Comparison of ENCODE assay signal across 11 mouse cellular contexts in genomic region chr11:116127986-116128385, GRCm38 (mm10). TPM values are rescaled to one million over a fixed set of nuclear protein-coding genes. Genes with fewer than 3 reads are reported as not detected.
DNase-seq lines count a peak whose midpoint lies in the region; ATAC-seq and TF ChIP-seq lines count a peak whose summit lies in the region.
"Had no signal": no experiment of that assay in that cellular context is flagged by ENCODE, and none has a peak within 500 bp of the region (broad histone marks: within the 10 kb centered on the region; RNA-seq: fewer than 3 reads in every experiment).

No protein-coding gene starts in this region.

- no peaks in the 10 kb centered on the region for H3K36me3 ChIP-seq in heart, adult 2 months (ENCODE audit: control insufficient read depth, insufficient read depth, low read length)
- peaks cover 32% of the 10 kb centered on the region for H3K36me3 ChIP-seq in lung, embryonic 15.5 days
- H3K36me3 ChIP-seq in embryonic facial prominence, embryonic 15.5 days: peaks cover 25% of the 10 kb centered on the region
- peaks cover 43% of the 10 kb centered on the region for H3K36me3 ChIP-seq in liver, embryonic 12.5 days

- peak overlapping the region; percentile 40; the same call in 1 of the 2 replicates for H3K4me2 ChIP-seq in lung, embryonic 15.5 days
- no peak overlapping the region for H3K4me2 ChIP-seq in embryonic facial prominence, embryonic 15.5 days (replicated peaks)
- H3K4me2 ChIP-seq in liver, embryonic 12.5 days: no peak overlapping the region

- no peak for TF ChIP-seq CTCF in heart, adult 2 months (IDR thresholded peaks at IDR 0.05)

- DNase-seq in heart, adult 2 months: no peak
- DNase-seq in heart, adult 9 months (ENCODE audit: low spot score in 2 of 2): no peak
- no peak for DNase-seq in lung, postnatal 14 days
- DNase-seq in urinary bladder, postnatal 25 days (ENCODE audit: low spot score): no peak
- DNase-seq: thymus, postnatal 14 days had no signal

- H3K27ac ChIP-seq in heart, adult 2 months: peak overlapping the region; percentile 20; the same call in 1 of the 2 replicates
- H3K27ac ChIP-seq in lung, embryonic 15.5 days: peak overlapping the region; percentile 63
- H3K27ac ChIP-seq in embryonic facial prominence, embryonic 15.5 days (replicated peaks): peak overlapping the region; percentile 39; the same call in 1 of the 2 replicates
- H3K27ac ChIP-seq in liver, embryonic 12.5 days: 0 out of 2 replicates have a peak overlapping the region, but pooled peaks have one; percentile 21

- no peak for TF ChIP-seq EP300 in heart, adult 2 months (IDR thresholded peaks at IDR 0.05; ENCODE audit: insufficient read depth, low read depth, low read length)

- no peak for TF ChIP-seq POLR2A in heart, adult 2 months (IDR thresholded peaks at IDR 0.05; ENCODE audit: insufficient read depth, low read depth, low read length)

- H3K9me3 ChIP-seq in lung, embryonic 15.5 days: no peaks in the 10 kb centered on the region
- no peaks in the 10 kb centered on the region for H3K9me3 ChIP-seq in embryonic facial prominence, embryonic 15.5 days (replicated peaks)
- no peaks in the 10 kb centered on the region for H3K9me3 ChIP-seq in liver, embryonic 12.5 days (replicated peaks)

- 0 out of 2 replicates have a peak overlapping the region, but pooled peaks have one; percentile 15 for H3K9ac ChIP-seq in heart, adult 2 months (ENCODE audit: low read depth, low read length)
- H3K9ac ChIP-seq in lung, embryonic 15.5 days: peak overlapping the region; percentile 19; the same call in 1 of the 2 replicates
- H3K9ac ChIP-seq in embryonic facial prominence, embryonic 15.5 days: no peak overlapping the region
- H3K9ac ChIP-seq in liver, embryonic 12.5 days: no peak overlapping the region

- WGBS in heart, adult 2 months: 74% methylated on average over 9 of the region's 9 CpGs
- 69% methylated on average over 9 of the region's 9 CpGs for WGBS in lung, embryonic 15.5 days
- WGBS in embryonic facial prominence, embryonic 15.5 days: 73% methylated on average over 9 of the region's 9 CpGs
- WGBS in liver, embryonic 12.5 days (ENCODE audit: insufficient replicate concordance): 79% methylated on average over 9 of the region's 9 CpGs

- ATAC-seq in lung, embryonic 15.5 days (ENCODE audit: borderline replicate concordance, extremely low read depth, low FRiP score, low TSS enrichment): no peak
- ATAC-seq in embryonic facial prominence, embryonic 15.5 days (ENCODE audit: insufficient number of reproducible peaks, low FRiP score, low TSS enrichment, low read depth): no peak
- ATAC-seq in liver, embryonic 12.5 days: no peak
- no peak for ATAC-seq in monocyte, adult 5-6 weeks (replicated peaks; ENCODE audit: insufficient number of reproducible peaks, low FRiP score, low TSS enrichment, poor library complexity, severe bottlenecking)

- no peaks in the 10 kb centered on the region for H3K27me3 ChIP-seq in heart, adult 2 months (ENCODE audit: control insufficient read depth, insufficient read depth, low read length)
- H3K27me3 ChIP-seq in lung, embryonic 15.5 days: no peaks in the 10 kb centered on the region
- no peaks in the 10 kb centered on the region for H3K27me3 ChIP-seq in embryonic facial prominence, embryonic 15.5 days
- no peaks in the 10 kb centered on the region for H3K27me3 ChIP-seq in liver, embryonic 12.5 days (replicated peaks)
- H3K27me3 ChIP-seq: megakaryocyte, embryonic 14.5 days had no signal

- no peak overlapping the region for H3K4me3 ChIP-seq in heart, adult 2 months
- H3K4me3 ChIP-seq in lung, embryonic 15.5 days: no peak overlapping the region
- H3K4me3 ChIP-seq in embryonic facial prominence, embryonic 15.5 days (replicated peaks): no peak overlapping the region
- no peak overlapping the region for H3K4me3 ChIP-seq in liver, embryonic 12.5 days
- H3K4me3 ChIP-seq: erythroblast, embryonic 14.5 days; megakaryocyte, embryonic 14.5 days had no signal

- intact Hi-C loops in heart, adult 2 months (cut with DNase I): no loop called here

- peaks cover 14% of the 10 kb centered on the region for H3K4me1 ChIP-seq in heart, adult 2 months (ENCODE audit: control insufficient read depth, insufficient read depth, low read length)
- peaks cover 38% of the 10 kb centered on the region for H3K4me1 ChIP-seq in lung, embryonic 15.5 days
- peaks cover 50% of the 10 kb centered on the region for H3K4me1 ChIP-seq in embryonic facial prominence, embryonic 15.5 days
- peaks cover 40% of the 10 kb centered on the region for H3K4me1 ChIP-seq in liver, embryonic 12.5 days

- no peaks in the 10 kb centered on the region for H3K79me2 ChIP-seq in heart, adult 2 months (replicated peaks; ENCODE audit: control insufficient read depth, insufficient read depth, low read length)

RNA-seq across cellular contexts. Expression of gene Trim47, which starts 1.0 kb away (rescaled TPM):
- total RNA-seq in heart, adult 2 months (2021): 10 to 100 TPM; 23.1 to 28.2 TPM
- polyA plus RNA-seq in heart, adult 2 months (2012; rRNA removed): 23.7 and 29.5 TPM in 2 replicates
- polyA plus RNA-seq in lung, embryonic 15.5 days (2015; fragmentation: Nextera tagmentation; extraction: Ambion mirVana): 24.9 and 25.9 TPM in 2 replicates
- 25.1 and 27.6 TPM in 2 replicates for polyA plus RNA-seq in embryonic facial prominence, embryonic 15.5 days (2015; fragmentation: Nextera tagmentation; extraction: Ambion mirVana)
- 6.2 TPM in 2 replicates for polyA plus RNA-seq in liver, embryonic 12.5 days (2016; fragmentation: Nextera tagmentation; extraction: Ambion mirVana)
- total RNA-seq in monocyte, adult 5-6 weeks (2017): not detected in 3 replicates

RNA-seq across cellular contexts. Expression of gene Trim65, which starts 2.9 kb away (rescaled TPM):
- total RNA-seq in heart, adult 2 months (2021): 1 to 10 TPM; 6.1 to 8.6 TPM
- polyA plus RNA-seq in heart, adult 2 months (2012; rRNA removed): 8.8 and 10.8 TPM in 2 replicates
- 3.7 and 4.3 TPM in 2 replicates for polyA plus RNA-seq in lung, embryonic 15.5 days (2015; fragmentation: Nextera tagmentation; extraction: Ambion mirVana)
- 5.2 and 6.1 TPM in 2 replicates for polyA plus RNA-seq in embryonic facial prominence, embryonic 15.5 days (2015; fragmentation: Nextera tagmentation; extraction: Ambion mirVana)
- 1.7 and 2.0 TPM in 2 replicates for polyA plus RNA-seq in liver, embryonic 12.5 days (2016; fragmentation: Nextera tagmentation; extraction: Ambion mirVana)
- 13.9 to 23.1 TPM (median 20.1 TPM) in 3 replicates for total RNA-seq in monocyte, adult 5-6 weeks (2017)

RNA-seq across cellular contexts. Expression of gene Mrpl38, which starts 10.7 kb away (rescaled TPM):
- total RNA-seq in heart, adult 2 months (2021): 10 to 100 TPM; 56.8 to 59.7 TPM
- 42.1 and 55.5 TPM in 2 replicates for polyA plus RNA-seq in heart, adult 2 months (2012; rRNA removed)
- polyA plus RNA-seq in lung, embryonic 15.5 days (2015; fragmentation: Nextera tagmentation; extraction: Ambion mirVana): 89.5 and 94.7 TPM in 2 replicates
- polyA plus RNA-seq in embryonic facial prominence, embryonic 15.5 days (2015; fragmentation: Nextera tagmentation; extraction: Ambion mirVana): 86.9 and 93.7 TPM in 2 replicates
- polyA plus RNA-seq in liver, embryonic 12.5 days (2016; fragmentation: Nextera tagmentation; extraction: Ambion mirVana): 76.7 and 81.5 TPM in 2 replicates
- total RNA-seq in monocyte, adult 5-6 weeks (2017): 10.7 to 28.4 TPM (median 15.3 TPM) in 3 replicates

RNA-seq across cellular contexts. Expression of gene Fbf1, which starts 40.0 kb away (rescaled TPM):
- 10 to 100 TPM; 14.8 to 15.0 TPM for total RNA-seq in heart, adult 2 months (2021)
- polyA plus RNA-seq in heart, adult 2 months (2012; rRNA removed): 11.8 and 17.6 TPM in 2 replicates
- polyA plus RNA-seq in lung, embryonic 15.5 days (2015; fragmentation: Nextera tagmentation; extraction: Ambion mirVana): 29.7 and 35.9 TPM in 2 replicates
- 36.9 and 44.9 TPM in 2 replicates for polyA plus RNA-seq in embryonic facial prominence, embryonic 15.5 days (2015; fragmentation: Nextera tagmentation; extraction: Ambion mirVana)
- polyA plus RNA-seq in liver, embryonic 12.5 days (2016; fragmentation: Nextera tagmentation; extraction: Ambion mirVana): 14.3 and 15.0 TPM in 2 replicates
- 12.9 to 31.1 TPM (median 16.4 TPM) in 3 replicates for total RNA-seq in monocyte, adult 5-6 weeks (2017)

RNA-seq across cellular contexts. Expression of gene Wbp2, which starts 41.2 kb away (rescaled TPM):
- total RNA-seq in heart, adult 2 months (2021): 100 to 1,000 TPM in 1 of 2 experiments, 10 to 100 TPM in 1; 91.0 to 108 TPM
- 151 and 176 TPM in 2 replicates for polyA plus RNA-seq in heart, adult 2 months (2012; rRNA removed)
- 58.0 and 67.9 TPM in 2 replicates for polyA plus RNA-seq in lung, embryonic 15.5 days (2015; fragmentation: Nextera tagmentation; extraction: Ambion mirVana)
- polyA plus RNA-seq in embryonic facial prominence, embryonic 15.5 days (2015; fragmentation: Nextera tagmentation; extraction: Ambion mirVana): 68.6 and 90.8 TPM in 2 replicates
- 76.4 and 77.8 TPM in 2 replicates for polyA plus RNA-seq in liver, embryonic 12.5 days (2016; fragmentation: Nextera tagmentation; extraction: Ambion mirVana)
- 59.0 to 73.8 TPM (median 62.7 TPM) in 3 replicates for total RNA-seq in monocyte, adult 5-6 weeks (2017)

Comparison
In these comparisons a context has a peak if more than half of its experiments do, and no peak if none do; other contexts are left out.
1. H3K9ac ChIP-seq: peak in heart, adult 2 months (single experiment) and lung, embryonic 15.5 days (single experiment); none in embryonic facial prominence, embryonic 15.5 days (single experiment) and liver, embryonic 12.5 days (single experiment).
2. Peak in every context shown above with its lines, with median percentiles within 50 percentile points of each other: H3K27ac ChIP-seq.